Mouse (Mus musculus) adrenal gland (tissue): Measurements from ENCODE around the gene Fam183b.
"Not testable (repeated sequence)": the region's sequence is repeated elsewhere in the genome, so short reads cannot be mapped to it uniquely, and the experiment has no call there.

ENCODE experiments used
- intact Hi-C: fragments of 180-260 bp; cut with DNase I; formaldehyde crosslinking; loops from one replicate; pipeline ENCODE4 v1.15.1; 2025

The Fam183b gene

DNA sequence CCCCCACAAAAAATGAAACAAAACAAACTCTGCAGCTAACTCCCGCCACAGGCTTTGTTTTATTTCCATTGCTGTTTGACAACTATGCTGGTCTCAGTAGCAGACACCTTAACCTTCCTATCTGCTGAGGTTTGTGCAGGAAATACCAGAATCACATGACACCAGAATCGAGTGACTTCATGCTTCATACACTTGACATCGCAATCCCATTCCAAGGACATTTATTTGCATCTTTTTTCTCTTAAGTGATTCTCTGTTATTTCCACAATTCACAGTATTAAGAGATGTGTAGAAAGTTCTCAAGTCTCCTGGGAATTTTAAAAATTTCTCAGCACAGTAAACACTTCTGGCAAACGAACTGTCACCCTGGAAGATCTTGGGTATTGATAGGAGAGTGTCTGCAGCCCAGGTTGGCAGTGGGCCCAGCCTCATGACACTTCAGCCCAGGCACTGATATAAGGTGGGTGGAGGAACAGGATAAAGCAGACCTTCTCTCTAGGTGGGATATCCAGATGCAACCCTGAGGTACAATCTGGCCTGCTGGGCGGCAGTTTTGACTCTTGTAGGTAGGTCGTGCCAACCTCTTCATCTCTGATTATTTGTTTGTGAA, 19.2 kb downstream of the Fam183b start, which contains the start of gene Olfr314:
Olfr314 (plus strand) TSS at position 473 of the 610 bp plus-strand sequence.
- intact Hi-C loops, result no loop called here

- intact Hi-C loops, result no loop called here
These were observed 28.9 kb downstream of the Fam183b start, which contains the start of gene Olfr315 for GRCm38 (mm10) chr11:58772888-58773287. TSS of gene Olfr315 (plus strand) at chr11:58773188.

DNA sequence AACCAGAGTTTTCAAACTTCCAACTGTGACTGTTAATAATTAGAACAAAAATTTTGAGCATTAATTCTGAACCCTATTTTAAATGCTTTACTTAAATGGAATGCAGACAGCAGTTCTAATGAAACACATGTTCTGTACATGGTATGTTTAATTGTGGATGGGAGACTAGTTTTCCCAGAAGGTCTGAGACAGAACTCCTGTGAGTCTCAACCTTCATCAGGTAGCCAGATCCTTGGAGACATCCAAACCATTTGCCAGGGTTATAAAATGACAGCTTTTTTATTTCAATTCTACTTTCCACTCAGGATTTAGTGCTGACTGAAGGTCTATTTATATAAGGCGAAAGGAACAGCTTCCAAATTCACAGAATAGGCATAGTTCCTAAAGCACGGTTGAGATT, 49.3 kb downstream of the Fam183b start, which contains the start of gene Olfr316:
Olfr316 (plus strand) TSS at position 301 of the 400 bp plus-strand sequence.
- intact Hi-C loops, result no loop called here

DNA sequence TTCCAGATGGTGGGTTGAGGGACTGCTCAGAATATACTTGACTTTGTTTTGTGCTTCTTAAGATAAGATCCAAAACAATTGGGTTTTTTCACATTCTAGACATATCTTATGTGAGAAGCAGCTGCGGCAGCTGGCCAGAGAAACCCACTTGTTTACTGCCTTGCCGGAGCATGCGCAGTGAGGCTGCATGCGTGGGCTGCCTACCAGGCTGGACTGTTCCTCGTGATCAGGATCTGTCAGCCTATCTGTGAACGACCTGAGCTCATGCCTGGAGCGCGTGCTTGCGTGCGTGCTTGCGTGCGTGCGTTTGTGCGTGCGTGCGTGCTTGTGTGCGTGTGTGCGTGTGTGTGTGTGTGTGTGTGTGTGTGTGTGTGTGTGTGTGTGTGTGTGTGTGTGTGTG, 50.7 kb downstream of the Fam183b start:
- intact Hi-C loops, result not testable (repeated sequence)
